Mouse (Mus musculus): ENCODE data around the gene Trf.

Gene Trf

DNA sequence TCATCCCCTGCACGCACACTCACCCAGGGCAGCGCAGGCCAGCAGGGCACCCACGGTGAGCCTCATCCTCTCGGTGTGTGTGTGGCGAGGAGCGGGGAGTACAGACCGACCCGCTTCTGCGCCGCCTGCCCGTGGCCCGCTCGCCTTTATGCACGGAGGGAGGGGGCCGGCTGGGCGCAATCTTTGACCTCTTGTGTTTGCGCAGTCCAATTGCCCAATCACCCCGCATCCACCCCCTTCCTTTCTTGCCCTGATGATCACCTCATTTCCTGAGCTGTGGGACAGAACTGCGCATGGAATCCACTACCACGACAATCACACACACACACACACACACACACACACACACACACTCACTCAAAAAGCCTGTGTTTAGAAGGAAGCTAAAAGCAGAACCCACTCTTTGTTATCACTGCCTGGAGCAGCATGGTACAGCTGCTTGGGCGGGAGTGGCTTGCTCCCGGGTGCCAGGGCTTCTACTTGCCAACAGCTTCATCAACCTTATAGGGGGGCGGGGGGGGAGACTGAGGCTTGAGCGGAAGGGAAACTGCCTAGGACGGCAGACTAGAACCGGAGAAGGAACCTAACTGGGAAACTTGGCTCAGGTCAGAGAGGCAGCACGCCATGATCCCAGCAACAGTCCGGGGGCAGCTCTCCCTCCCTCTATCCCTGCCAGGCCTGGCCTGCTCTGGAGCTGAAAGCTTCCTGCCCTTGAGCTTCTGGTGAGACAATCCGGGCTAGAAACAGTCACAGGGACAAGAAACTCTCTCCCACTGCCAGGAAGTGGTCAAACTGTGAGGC lies at the start of gene Trf, which contains the start of gene Gm20425:
Trf (minus strand) TSS at position 294 of the 801 bp plus-strand sequence.
Gm20425 (minus strand) TSS at position 157 of the 801 bp plus-strand sequence.
- DNase-seq (ENCODE audit: low spot score) = peak; percentile 31

DNA sequence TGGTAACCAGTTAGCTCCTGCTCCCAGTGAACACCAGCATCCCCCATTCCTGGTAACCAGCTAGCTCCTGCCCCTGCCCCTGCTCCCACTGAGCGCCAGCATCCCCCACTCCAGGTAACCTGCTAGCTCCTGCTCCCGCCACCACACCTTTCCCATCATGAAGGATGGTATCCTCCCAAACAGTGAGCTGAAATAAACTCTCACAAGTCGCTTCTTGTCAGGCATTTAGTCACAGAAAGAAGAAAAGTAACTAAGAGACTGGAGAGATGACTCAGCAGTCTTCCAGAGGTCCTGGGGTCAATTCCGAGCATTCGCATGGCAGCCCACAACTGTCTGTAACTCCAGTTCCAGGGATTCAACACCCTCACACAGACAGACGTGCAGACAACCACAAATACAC lies 46.6 kb upstream of the Trf start:
- no peak for DNase-seq (ENCODE audit: low spot score)

GRCm38 (mm10) chr9:103275676-103276075 lies 45.4 kb upstream of the Trf start:
- DNase-seq (ENCODE audit: low spot score) = no peak

GRCm38 (mm10) chr9:103274819-103275218 lies 44.6 kb upstream of the Trf start:
- DNase-seq (ENCODE audit: low spot score) = no peak

- no peak for DNase-seq (ENCODE audit: low spot score)
These were observed 40.9 kb upstream of the Trf start for GRCm38 (mm10) chr9:103271104-103271503.

GRCm38 (mm10) chr9:103265778-103266177 lies 35.5 kb upstream of the Trf start:
- DNase-seq (ENCODE audit: low spot score) = no peak

- no peak for DNase-seq (ENCODE audit: low spot score)
These were observed 22.7 kb upstream of the Trf start for GRCm38 (mm10) chr9:103252906-103253305.

DNA sequence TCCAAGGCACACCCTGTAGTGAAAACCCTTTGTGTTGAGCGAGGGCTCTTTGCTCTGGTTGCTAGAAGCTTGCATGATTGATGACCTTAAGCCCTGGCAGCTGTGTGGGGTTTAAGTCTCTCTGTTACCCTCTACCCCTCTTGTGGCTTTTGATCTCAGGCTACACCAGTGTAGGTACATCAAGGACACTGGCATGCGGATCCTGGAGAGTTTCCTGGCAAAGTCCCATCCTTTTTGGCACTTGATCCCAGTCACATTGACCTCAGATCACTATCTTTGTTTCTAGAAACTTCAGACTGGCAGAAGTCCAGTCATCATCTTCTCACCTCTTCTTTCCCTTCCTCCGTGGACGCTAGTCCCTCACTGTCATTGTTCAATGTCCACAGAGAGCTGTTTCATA lies 18.4 kb upstream of the Trf start:
- no peak for DNase-seq (ENCODE audit: low spot score)

DNA sequence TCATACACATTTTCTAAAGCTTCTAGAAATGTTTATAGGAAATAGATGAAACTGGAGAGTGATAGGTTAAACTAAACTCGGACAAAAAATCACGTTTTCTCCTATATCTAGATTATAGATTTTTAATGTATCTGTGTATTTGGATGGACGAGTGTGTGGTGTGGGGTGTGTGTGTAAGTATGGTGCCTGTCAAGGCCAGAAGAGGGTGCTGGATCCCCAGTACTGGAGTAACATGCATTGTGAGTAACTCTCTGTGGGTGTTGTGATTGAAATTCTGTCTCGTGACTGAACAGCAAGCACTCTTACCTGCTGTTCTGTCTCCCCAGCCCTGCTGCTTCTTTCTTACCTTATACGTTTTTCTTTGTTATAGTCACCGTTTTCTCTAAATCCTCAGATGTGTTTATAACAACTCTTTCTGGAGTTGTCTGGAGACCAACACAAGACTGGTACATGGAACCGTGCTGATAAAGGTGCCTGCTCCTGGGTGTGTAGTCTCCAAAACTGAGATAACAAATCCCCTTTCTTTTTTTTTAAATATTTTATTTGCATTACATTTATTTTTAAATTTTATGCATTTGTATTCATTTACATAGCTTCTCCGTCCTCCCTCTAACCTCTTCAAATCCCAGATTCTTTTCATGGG lies 16.4 kb upstream of the Trf start:
- DNase-seq (ENCODE audit: low spot score) = no peak

GRCm38 (mm10) chr9:103243640-103244039 lies 13.4 kb upstream of the Trf start:
- DNase-seq (ENCODE audit: low spot score) = no peak

DNA sequence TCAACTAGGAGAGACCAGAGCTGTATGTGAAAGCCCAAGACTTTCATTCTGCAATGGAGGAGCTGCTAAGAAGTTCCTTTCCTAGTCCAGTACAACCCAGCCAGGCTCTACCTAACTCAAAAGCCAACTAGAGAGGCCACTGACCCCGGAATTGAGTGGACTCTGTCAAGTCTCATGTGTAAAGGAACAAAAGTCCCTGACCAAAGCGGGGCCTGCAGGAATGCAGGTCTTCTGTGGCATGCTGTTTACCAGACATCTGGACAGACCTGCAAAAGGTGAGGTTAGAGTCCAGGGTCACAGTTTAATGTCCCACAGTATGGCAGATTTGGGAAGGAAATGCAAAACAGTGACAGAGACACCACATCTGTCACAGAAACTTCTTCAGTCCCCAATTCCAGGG lies 11.0 kb upstream of the Trf start:
- no peak for DNase-seq (ENCODE audit: low spot score)

- no peak for DNase-seq (ENCODE audit: low spot score)
These were observed 9.2 kb upstream of the Trf start for GRCm38 (mm10) chr9:103239471-103239870.

- DNase-seq (ENCODE audit: low spot score) = no peak
These were observed 4.4 kb upstream of the Trf start for GRCm38 (mm10) chr9:103234565-103235165.

- no peak for DNase-seq (ENCODE audit: low spot score)
These were observed 3.8 kb upstream of the Trf start for GRCm38 (mm10) chr9:103234059-103234458.

DNA sequence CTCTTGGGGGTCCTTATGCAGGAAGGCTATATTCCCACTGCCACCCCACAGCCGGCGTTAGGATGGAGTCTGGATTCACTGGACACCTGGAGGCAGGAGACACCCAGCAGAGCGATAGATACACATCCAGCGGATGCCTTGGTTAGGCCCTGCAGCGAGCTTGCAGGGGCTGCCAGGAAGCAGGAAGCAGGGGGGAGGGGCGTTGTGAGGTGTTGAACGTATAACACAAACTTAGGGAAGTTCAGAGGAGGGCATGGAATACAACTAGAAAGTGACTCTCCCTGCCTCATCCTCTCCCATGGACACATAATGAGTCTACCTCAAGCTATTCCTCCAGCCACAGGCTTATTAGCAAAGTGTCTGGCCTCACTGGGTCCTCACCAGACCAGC lies 2.8 kb upstream of the Trf start:
- DNase-seq (ENCODE audit: low spot score) = peak; percentile 7

DNA sequence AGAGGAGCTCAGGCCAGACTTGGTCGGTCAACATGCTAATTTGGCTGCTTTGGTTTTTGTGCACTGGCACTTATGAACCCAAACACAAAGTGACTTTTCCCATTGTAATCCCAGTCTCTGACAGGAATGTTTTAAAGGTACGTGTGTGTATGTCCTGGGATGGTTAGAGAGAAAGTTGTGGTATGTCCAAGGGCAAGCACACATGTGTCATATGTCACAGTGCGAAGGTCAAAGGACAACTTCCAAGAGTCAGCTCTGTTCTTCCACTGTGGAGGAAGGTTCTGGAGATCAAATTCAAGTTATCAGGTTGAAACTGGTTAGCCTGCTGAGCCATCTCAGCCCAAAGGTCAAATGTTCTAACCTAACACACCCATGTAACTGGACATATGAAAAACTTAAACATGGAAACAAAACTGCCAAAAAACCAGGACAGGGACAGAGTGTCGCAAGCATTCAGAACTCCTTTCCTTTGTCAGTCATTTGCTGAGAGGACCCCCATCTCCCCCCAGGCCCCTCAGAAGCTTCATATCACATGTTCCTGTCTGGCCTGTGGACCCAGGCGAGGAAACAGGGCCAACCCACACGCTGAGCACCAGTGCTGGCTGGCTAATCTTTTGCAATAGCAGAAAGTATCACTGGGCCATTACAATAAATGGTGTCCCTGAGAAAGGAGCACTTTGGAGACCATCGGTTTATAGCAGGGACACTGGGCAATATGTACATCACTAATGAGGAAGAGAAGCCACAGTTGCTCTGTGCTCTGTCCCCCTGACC lies 2.2 kb upstream of the Trf start:
- no peak for DNase-seq (ENCODE audit: low spot score)

DNA sequence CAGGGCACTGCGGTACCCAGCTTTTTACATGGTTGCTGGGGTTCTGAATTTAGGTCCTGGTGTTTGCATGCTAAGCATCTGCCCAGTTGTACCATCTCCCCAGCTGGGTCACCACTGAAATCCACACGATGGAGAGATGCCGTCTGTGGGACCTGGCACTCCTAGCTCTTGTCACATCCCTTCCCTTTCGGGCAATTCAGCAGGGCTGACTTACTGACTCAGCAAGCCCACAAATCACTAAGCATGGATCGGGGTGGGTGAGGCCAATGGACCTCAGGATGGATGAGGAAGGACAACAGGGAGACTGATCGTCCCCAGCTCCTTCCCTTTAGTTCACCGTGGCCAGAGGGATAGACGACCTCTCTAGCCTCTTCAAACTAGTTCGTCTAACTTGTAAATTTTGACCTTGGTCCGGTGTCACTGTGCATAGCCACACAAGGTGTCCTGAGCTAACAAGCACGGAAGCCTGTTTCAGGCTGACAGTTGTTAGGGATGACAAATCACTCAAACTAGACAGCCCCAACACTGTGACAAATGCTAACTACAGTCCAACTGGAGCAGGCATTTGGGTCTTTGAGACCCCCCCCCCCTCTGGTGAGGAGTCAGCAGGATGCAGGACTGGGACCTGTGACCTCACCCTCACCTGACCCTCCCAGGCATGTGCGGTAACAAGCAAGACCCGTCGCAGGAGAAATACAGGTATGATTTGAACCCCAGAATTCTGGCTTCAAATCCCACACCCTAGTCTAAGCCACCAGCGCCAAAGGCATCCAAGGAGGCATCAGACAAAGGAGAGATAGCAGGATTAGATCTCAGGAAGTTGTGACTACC lies 992 bp downstream of the Trf start:
- DNase-seq (ENCODE audit: low spot score) = no peak

DNA sequence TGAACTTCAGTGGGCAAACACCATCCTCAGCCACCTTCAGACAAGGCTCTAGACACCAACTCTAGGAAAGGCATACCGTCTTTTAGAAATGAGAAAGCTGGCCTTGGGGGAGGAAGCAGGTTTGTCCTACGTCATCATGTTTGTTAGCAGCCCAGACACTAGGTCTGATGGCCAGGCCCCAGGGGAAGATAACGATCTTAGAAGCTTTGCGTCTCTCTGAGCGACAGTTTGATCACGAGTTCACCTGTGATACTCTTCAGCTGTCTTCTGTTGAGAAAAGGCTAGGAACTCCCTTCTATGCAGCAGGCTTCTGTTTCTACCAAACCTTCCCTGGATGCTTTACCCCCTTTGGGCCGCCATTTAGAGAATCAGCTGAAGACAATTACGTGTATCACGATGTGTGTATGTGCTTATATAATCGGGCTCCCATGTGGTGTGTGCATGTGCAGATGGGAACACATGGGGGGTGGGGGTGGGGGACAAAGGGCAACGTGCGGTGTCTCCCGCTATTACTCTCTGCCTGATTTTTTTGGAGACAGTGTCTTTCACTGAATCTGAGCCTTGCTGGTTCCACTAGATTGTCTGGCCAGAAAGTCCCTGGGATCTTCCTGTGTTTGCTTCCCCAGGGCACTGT lies 1.8 kb downstream of the Trf start:
- peak; percentile 11 for DNase-seq (ENCODE audit: low spot score)

GRCm38 (mm10) chr9:103227760-103228159 lies 2.5 kb downstream of the Trf start:
- no peak for DNase-seq (ENCODE audit: low spot score)

DNA sequence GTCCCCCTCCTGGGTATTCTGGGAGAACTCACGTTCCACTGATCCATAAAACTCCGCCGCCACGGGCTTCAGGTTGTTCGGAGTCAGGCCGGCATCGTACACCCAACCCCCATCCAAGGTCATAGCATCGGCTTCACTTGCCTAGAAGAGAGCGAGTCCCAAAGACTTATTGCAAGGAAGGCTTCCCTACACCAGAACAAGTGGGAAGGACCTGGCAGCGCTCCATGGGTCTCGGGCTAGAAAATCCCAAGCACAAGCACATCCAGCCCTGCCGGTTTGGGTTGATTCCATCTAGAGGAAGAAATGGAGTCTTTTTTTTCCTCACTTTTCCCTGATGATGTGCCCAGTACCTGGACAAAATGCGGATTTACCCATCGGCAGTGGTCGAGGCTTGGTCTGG lies 3.4 kb downstream of the Trf start:
- no peak for DNase-seq (ENCODE audit: low spot score)

- peak; percentile 28 for DNase-seq (ENCODE audit: low spot score)
These were observed 4.8 kb downstream of the Trf start for GRCm38 (mm10) chr9:103225464-103225863.
